Mouse (Mus musculus) layer of hippocampus, postnatal 36 days (tissue): Measurements from ENCODE around the gene Cdkn2d. TPM values are rescaled to one million over a fixed set of nuclear protein-coding genes. Genes with fewer than 3 reads are reported as not detected.
"Not testable (repeated sequence)": the region's sequence is repeated elsewhere in the genome, so short reads cannot be mapped to it uniquely, and the experiment has no call there.

Source experiments
- DNase-seq, 2 experiments: peaks; one replicate each; pipeline ENCODE4 v3.0.0; 2022
- total RNA-seq, 2 experiments: library from RNA; stranded (reverse); gene quantifications; 2 replicates each; pipeline ENCODE4 v1.2.3; 2021

Gene Cdkn2d
- total RNA-seq, 2 experiments from 2014 or later: 53.0 to 62.9 TPM

- no peak for DNase-seq
Measured at GRCm38 (mm10) chr9:21316696-21317095, 25.5 kb upstream of the Cdkn2d start.

- DNase-seq: no peak
Measured at GRCm38 (mm10) chr9:21315421-21315820, 24.2 kb upstream of the Cdkn2d start.

GRCm38 (mm10) chr9:21314367-21315140 is 23.3 kb upstream of the Cdkn2d start:
- DNase-seq: no peak

- peak; percentile 79 to 82 for DNase-seq
Measured at GRCm38 (mm10) chr9:21313394-21313793, 22.2 kb upstream of the Cdkn2d start.

- DNase-seq: no peak
Measured at GRCm38 (mm10) chr9:21312134-21312533, 20.9 kb upstream of the Cdkn2d start, which contains the start of gene Ap1m2. Gene Ap1m2, minus strand, starts transcription at chr9:21312337.

- DNase-seq: no peak
Measured at GRCm38 (mm10) chr9:21311695-21312094, 20.5 kb upstream of the Cdkn2d start.

GRCm38 (mm10) chr9:21309150-21309741 is 18.0 kb upstream of the Cdkn2d start:
- no peak for DNase-seq

- DNase-seq: no peak
Measured at GRCm38 (mm10) chr9:21305065-21305464, 13.9 kb upstream of the Cdkn2d start.

GRCm38 (mm10) chr9:21299014-21299413 is 7.8 kb upstream of the Cdkn2d start:
- DNase-seq: no peak

GRCm38 (mm10) chr9:21292271-21292670 is 1.1 kb upstream of the Cdkn2d start:
- no peak for DNase-seq

GRCm38 (mm10) chr9:21291868-21292267 is 661 bp upstream of the Cdkn2d start:
- DNase-seq: not testable (repeated sequence)

- DNase-seq: no peak
Measured at GRCm38 (mm10) chr9:21290589-21290988, 618 bp downstream of the Cdkn2d start.

- DNase-seq: no peak
Measured at GRCm38 (mm10) chr9:21289337-21289671, 1.9 kb downstream of the Cdkn2d start.

- DNase-seq: no peak
Measured at GRCm38 (mm10) chr9:21288404-21289336, 2.5 kb downstream of the Cdkn2d start.

- DNase-seq: peak; percentile 96
Measured at GRCm38 (mm10) chr9:21287571-21288402, 3.4 kb downstream of the Cdkn2d start, which contains the start of gene Kri1. Gene Kri1, minus strand, starts transcription at chr9:21287969.

- no peak for DNase-seq
Measured at GRCm38 (mm10) chr9:21286753-21287152, 4.5 kb downstream of the Cdkn2d start.

GRCm38 (mm10) chr9:21283994-21284393 is 7.2 kb downstream of the Cdkn2d start:
- no peak for DNase-seq

GRCm38 (mm10) chr9:21283591-21283990 is 7.6 kb downstream of the Cdkn2d start:
- no peak for DNase-seq

GRCm38 (mm10) chr9:21277776-21278175 is 13.4 kb downstream of the Cdkn2d start:
- no peak for DNase-seq

- DNase-seq: no peak
Measured at GRCm38 (mm10) chr9:21276307-21276706, 14.9 kb downstream of the Cdkn2d start.

- DNase-seq: no peak
Measured at GRCm38 (mm10) chr9:21275727-21276126, 15.5 kb downstream of the Cdkn2d start.
